Mouse (Mus musculus) heart, postnatal 25 days (tissue): ENCODE measurements around the gene Edrf1. TPM values are rescaled to one million over a fixed set of nuclear protein-coding genes. Genes with fewer than 3 reads are reported as not detected.

Experiments
- DNase-seq: peaks from one replicate; pipeline ENCODE4 v3.0.0; 2022; ENCODE audit warnings: low spot score
- intact Hi-C: fragments of 180-260 bp; cut with DNase I; formaldehyde crosslinking; loops from one replicate; pipeline ENCODE4 v1.15.1; 2025
- total RNA-seq, 2 experiments: library from RNA; stranded (reverse); gene quantifications; 2 replicates each; pipeline ENCODE4 v1.2.3; 2021

Gene Edrf1
- total RNA-seq: 10 to 100 TPM; 10.9 to 11.8 TPM

DNA sequence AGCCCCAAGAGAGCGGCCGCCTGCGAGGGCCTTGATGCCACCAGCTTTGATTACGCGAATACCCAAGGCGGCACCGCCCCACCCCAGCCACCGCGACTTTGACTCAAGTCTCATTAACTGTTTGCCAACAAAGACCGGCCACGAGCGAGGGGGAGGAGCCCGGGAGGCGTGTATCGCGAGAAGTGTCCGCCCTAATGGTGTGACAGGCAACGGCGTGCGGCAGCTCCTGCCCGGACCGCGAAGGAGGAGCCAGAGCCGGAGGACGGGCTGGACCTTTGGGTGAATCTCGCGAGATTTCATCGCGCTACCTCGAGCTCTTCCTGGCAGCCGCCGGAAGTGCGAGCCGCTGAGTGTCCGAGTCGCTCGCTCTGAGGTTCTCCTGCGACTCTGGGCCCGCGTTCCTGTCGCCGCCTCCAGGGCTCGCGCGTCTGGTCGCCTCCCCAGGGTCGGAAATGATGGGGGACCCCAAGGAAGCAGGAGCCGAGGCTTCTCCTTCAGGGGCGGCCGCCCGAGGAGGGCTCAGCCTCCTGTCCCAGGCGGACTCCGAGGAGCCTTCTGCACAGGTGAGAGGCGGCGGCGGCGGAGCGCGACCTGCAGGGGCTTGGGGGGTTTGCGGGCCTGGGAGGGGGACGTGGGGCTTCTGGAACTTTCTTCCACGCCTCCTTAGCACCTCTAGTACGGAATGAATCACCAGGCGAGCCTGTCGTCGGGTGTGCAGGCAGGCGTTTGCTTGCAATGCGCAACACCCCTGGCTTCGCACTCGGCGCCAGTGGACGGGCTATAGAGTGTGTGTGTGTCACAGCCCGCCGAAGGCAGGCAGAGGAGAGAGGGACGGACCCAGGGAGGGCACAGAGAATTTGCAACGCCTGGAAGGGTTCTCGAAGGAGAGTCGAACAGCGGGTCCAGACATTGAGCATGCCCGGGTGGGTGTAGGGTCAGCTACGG lies at the start of gene Edrf1:
Gene Edrf1 (plus strand): TSS at position 183 of the 945 bp plus-strand sequence.
- intact Hi-C loops: loop anchor here (5.0 kb wide), 1 partner anchor 605 kb away; no protein-coding TSS in a partner anchor
- peak; percentile 97 for DNase-seq

DNA sequence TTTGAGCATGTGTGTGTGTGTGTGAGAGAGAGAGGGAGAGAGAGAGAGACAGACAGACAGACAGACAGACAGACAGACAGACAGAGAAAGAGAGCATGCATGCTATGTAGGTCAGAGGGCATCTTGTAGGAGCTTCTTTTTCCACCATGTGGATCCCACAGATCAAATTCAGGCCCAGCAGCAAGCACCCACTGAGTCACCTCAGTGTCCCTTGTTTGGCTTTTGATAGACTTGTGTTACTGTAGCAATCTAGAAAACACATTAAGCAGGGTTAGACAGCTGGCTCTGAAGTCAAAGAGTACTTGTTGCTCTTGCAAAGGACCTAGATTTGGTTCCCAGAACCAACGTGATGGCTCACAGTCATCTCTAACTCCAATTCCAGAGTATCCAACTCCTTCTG lies 45.6 kb upstream of the Edrf1 start:
- intact Hi-C loops: no loop called here
- no peak for DNase-seq

GRCm38 (mm10) chr7:133600558-133600957 lies 36.8 kb upstream of the Edrf1 start:
- no peak for DNase-seq
- intact Hi-C loops: no loop called here

- intact Hi-C loops: no loop called here
- DNase-seq: no peak
Observed at GRCm38 (mm10) chr7:133602058-133602457, 35.3 kb upstream of the Edrf1 start, which contains the start of gene Tex36. Tex36 (minus strand) TSS chr7:133602158.

- intact Hi-C loops: no loop called here
- no peak for DNase-seq
Observed at GRCm38 (mm10) chr7:133603156-133603555, 34.2 kb upstream of the Edrf1 start.

GRCm38 (mm10) chr7:133604427-133605081 lies 32.8 kb upstream of the Edrf1 start:
- intact Hi-C loops: no loop called here

GRCm38 (mm10) chr7:133607331-133607730 lies 30.0 kb upstream of the Edrf1 start:
- intact Hi-C loops: no loop called here

More at GRCm38 (mm10) chr7:133604427-133605081, 32.8 kb upstream of the Edrf1 start:
- no peak for DNase-seq

GRCm38 (mm10) chr7:133607883-133608575 lies 29.3 kb upstream of the Edrf1 start:
- intact Hi-C loops: no loop called here
- DNase-seq: no peak

More at GRCm38 (mm10) chr7:133607331-133607730, 30.0 kb upstream of the Edrf1 start:
- no peak for DNase-seq

DNA sequence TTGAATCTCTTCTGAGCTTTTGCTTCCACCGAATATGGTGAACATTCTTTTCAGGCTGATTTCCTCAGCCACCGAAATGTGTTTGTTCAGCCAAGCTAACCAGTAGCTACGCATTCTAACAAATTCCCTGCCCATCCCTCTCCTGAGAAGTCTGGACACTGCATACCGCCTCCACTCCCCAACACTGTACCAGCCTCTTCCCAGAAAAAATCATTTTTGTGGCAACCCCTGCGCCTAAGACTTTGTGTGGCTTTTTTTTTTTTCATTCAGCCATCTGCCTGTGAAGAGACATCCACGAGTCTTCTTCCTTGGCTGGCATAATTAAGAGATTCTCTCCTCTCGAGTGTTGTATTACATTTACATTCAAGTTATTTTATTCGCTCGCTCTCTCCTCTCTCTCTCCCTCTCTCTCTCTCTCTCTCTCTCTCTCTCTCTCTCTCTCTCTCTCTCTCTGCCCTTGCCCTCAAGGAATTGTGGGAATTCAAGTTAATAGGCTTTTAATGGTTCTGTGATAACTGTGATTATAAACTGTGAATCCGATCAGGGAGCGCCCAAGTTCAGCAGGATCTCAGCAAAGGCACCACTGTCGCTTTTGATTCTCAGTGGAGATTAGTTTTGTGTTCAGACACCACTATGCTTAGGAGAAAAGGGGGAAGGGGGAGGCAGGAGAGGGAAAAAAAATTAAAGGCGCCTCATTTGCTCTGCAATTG lies 28.6 kb upstream of the Edrf1 start:
- intact Hi-C loops: no loop called here
- no peak for DNase-seq

- DNase-seq: no peak
- intact Hi-C loops: no loop called here
Observed at GRCm38 (mm10) chr7:133609585-133609984, 27.8 kb upstream of the Edrf1 start.

- DNase-seq: no peak
- intact Hi-C loops: no loop called here
Observed at GRCm38 (mm10) chr7:133612981-133613380, 24.4 kb upstream of the Edrf1 start.

GRCm38 (mm10) chr7:133620721-133621120 lies 16.6 kb upstream of the Edrf1 start:
- intact Hi-C loops: no loop called here
- DNase-seq: no peak

- DNase-seq: no peak
- intact Hi-C loops: no loop called here
Observed at GRCm38 (mm10) chr7:133623226-133623625, 14.1 kb upstream of the Edrf1 start.

GRCm38 (mm10) chr7:133627184-133627936 lies 10.0 kb upstream of the Edrf1 start:
- intact Hi-C loops: no loop called here

GRCm38 (mm10) chr7:133630821-133631220 lies 6.5 kb upstream of the Edrf1 start:
- intact Hi-C loops: no loop called here
- no peak for DNase-seq

More at GRCm38 (mm10) chr7:133627184-133627936, 10.0 kb upstream of the Edrf1 start:
- no peak for DNase-seq

GRCm38 (mm10) chr7:133632476-133632875 lies 4.9 kb upstream of the Edrf1 start:
- no peak for DNase-seq
- intact Hi-C loops: no loop called here

GRCm38 (mm10) chr7:133634932-133635650 lies 2.3 kb upstream of the Edrf1 start:
- DNase-seq: no peak
- intact Hi-C loops: loop anchor here (5.0 kb wide), 1 partner anchor 603 kb away; no protein-coding TSS in a partner anchor

DNA sequence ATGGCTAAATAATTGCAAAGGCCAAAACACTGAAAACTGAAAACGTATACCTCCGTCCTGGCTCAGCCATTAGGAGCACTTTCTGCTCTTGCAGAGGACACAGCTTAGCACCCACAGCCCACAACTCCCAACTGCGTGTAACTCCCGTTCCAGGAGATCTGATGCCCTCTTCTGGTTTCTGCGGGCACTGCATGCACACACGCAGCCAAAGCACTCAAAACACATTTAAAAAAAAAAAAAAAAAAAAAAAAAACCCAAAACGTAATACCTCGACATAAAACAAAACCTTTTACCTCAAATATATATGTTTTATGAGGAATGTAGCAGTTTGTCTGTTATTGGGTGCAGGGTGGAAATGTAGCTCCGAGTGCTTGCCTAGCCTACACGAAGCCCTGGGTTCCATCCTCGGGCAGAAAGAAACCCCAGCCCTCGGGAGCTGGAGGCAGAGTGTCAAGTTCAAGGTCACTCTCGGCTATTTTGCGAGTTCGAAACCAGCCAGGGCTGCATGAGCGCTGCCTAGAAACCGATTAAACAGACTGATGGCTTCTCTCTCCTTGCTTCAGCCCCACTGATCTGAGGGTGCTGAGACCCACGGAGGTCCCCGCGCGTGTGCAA lies 498 bp upstream of the Edrf1 start:
- DNase-seq: peak; percentile 49
- intact Hi-C loops: loop anchor here (5.0 kb wide), 1 partner anchor 605 kb away; no protein-coding TSS in a partner anchor
